Mouse (Mus musculus): ENCODE data around the gene Gna11.

DNA sequence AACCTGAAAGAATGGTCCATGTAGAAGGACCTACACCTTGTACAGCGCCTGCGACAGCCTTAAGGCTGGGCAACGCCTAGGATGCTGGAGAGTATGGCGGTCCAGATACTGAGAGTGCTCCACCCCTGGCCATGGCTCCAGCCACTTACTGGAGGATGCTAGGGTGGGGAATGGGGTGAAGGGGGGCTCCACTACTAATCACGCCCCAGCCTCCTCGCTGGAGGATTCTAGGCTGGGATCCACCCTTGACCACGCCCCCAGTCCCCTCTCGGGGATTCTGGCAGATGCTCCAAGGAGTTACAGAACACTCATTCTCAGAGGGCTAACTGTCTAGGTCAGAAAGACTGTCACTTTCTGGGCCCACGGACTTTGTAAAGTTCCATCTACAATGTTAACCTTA, 28.0 kb upstream of the Gna11 start:
- TF ChIP-seq CTCF (conservative IDR thresholded peaks at IDR 0.05; ENCODE audit: insufficient read depth, insufficient read length, low read depth, low read length) (no peak), POLR2A (IDR thresholded peaks at IDR 0.05; ENCODE audit: low read depth, low read length) (no peak)
